Mouse (Mus musculus) embryonic facial prominence, embryonic 12.5 days (tissue): ENCODE results near the gene Ercc5. TPM values are rescaled to one million over a fixed set of nuclear protein-coding genes. Genes with fewer than 3 reads are reported as not detected.

ENCODE experiments used
- ATAC-seq: fragments of 200-750 bp; cut with Nextera tagmentation; 2 replicates; pipeline ENCODE4 v1.8.0; 2017; ENCODE audit not compliant: insufficient number of reproducible peaks, insufficient read depth, low FRiP score, low TSS enrichment
- H3K27ac ChIP-seq: fragments of 300-500 bp; sonication (generic); 2 replicates; pipeline ENCODE4 v1.5.1; 2016; ENCODE audit warnings: mild to moderate bottlenecking
- H3K27me3 ChIP-seq: fragments of 300-500 bp; sonication (generic); 2 replicates; pipeline ENCODE4 v1.6.1; 2016; ENCODE audit warnings: mild to moderate bottlenecking, moderate library complexity
- H3K36me3 ChIP-seq: fragments of 300-500 bp; sonication (generic); 2 replicates; pipeline ENCODE4 v1.6.1; 2016; ENCODE audit warnings: mild to moderate bottlenecking
- H3K4me1 ChIP-seq: fragments of 300-500 bp; sonication (generic); 2 replicates; pipeline ENCODE4 v1.6.1; 2016
- H3K4me2 ChIP-seq: fragments of 300-500 bp; sonication (generic); replicated peaks from 2 replicates; pipeline ENCODE4 v1.6.1; 2016; ENCODE audit warnings: mild to moderate bottlenecking, moderate library complexity
- H3K4me3 ChIP-seq: fragments of 300-500 bp; sonication (generic); 2 replicates; pipeline ENCODE4 v1.5.1; 2016; ENCODE audit warnings: mild to moderate bottlenecking
- H3K9ac ChIP-seq: fragments of 300-500 bp; sonication (generic); 2 replicates; pipeline ENCODE4 v1.6.1; 2016; ENCODE audit warnings: mild to moderate bottlenecking, moderate library complexity
- H3K9me3 ChIP-seq: fragments of 300-500 bp; sonication (generic); 2 replicates; pipeline ENCODE4 v1.6.1; 2016; ENCODE audit warnings: mild to moderate bottlenecking, moderate library complexity
- WGBS: fragments of 180-500 bp; shearing (Covaris S2); methylation state at CpG from one replicate; pipeline ENCODE4 v1.1.7; 2016; 5-methylcytosine and 5-hydroxymethylcytosine counted together
- polyA plus RNA-seq: library from polyadenylated mRNA; unstranded; fragments of >200 nt; fragmentation: Nextera tagmentation; extraction: Ambion mirVana; gene quantifications from 2 replicates; pipeline ENCODE4 v1.2.1, GENCODE M21; 2016

Gene Ercc5
- polyA plus RNA-seq, result 33.0 and 35.9 TPM in 2 replicates

DNA sequence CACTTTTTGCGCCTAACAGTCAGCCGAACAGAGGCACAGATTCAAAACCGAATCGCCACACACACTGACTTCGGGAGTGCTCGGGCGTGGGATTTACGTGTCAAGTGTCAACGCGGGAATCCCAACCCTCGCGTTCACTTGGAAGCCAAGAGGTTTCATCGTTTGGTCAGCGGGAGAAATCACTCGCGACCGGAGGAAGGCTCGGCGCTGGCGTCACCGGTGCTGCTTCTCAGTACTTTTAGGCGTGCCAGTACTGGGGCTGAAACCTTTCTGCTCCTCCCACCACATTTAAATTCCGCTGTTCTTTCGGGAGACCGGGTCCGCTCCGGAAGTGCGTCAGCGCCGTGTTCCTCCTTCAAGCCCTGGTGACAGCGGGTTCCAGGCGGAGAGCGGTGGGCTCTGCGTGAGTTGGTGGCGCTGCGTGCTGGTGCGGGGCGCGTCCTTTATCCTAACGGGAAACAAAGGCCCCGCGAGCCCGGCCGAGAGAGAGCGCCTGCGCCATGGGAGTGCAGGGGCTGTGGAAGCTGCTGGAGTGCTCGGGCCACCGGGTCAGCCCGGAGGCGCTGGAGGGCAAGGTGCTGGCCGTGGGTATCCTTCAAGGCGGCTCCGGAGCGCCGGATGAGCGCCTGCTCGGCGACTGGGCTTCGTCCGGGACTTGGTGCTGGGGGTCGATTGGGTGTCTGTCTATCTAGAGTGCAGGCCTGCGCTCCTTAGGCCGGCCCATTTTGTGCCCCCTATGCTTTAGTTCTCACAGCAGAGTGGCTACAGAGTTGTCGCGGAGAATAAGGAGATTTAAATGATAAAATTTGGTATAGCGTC is at the start of gene Ercc5:
TSS of gene Ercc5 (plus strand) at position 182 of the 819 bp plus-strand sequence.
- H3K9me3 ChIP-seq, result no peaks in the 10 kb centered on the region
- WGBS, result under 1% methylated on average over 66 of the region's 66 CpGs
- no peaks in the 10 kb centered on the region for H3K4me1 ChIP-seq

DNA sequence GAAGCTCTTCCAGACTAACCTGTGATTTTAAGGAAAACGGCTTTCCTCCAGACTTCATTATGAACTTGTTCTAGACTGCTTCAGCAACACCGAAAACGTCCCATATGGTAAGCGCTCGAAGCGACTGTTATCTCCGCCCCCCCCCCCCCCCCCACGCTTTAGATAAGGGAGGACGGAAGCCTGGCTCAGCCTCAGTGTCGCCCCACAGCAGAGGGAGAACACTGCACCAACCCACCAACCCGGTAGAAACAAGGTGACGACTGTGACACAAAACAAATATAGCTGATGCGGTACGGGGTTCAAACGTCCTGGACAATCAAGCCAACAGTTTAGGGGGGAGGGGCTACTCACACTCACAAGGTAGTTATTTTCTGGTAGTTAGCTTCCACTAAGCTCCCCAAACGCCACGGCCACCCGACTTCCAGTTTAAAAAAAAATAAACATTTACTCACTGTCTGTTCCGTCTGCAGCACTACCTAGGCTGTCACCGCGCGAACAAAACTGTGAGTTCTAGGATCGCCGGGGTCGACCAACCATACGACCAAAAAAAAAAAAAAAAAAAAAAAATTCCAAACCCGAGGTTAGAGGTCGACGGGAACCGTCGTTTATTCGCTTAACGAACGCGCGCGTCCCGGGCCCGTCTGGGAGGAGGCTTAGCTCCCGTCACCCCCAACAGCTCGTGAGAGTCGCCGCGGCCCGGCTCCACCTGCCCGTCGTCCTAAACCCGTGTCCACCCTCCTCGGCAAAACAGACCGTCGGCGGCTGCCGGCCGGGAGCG is 45.9 kb upstream of the Ercc5 start:
- Histone ChIP-seq H3K36me3 (peaks cover 28% of the 10 kb centered on the region), H3K9ac (peak overlapping the region; percentile 75), H3K4me1 (peaks cover 4% of the 10 kb centered on the region; the same call in 1 of the 2 replicates), H3K27me3 (no peaks in the 10 kb centered on the region), H3K9me3 (no peaks in the 10 kb centered on the region), H3K4me2 (peak overlapping the region; percentile 68), H3K27ac (peak overlapping the region; percentile 90), H3K4me3 (peak overlapping the region; percentile 86)
- WGBS, result under 1% methylated on average over 53 of the region's 55 CpGs
- ATAC-seq, result peak; percentile 82

More for the DNA sequence above, at the start of gene Ercc5:
- Histone ChIP-seq H3K4me2 (peak within 1 kb of the TSS; percentile 60), H3K4me3 (peak within 1 kb of the TSS; percentile 73), H3K9ac (peak within 1 kb of the TSS; percentile 81), H3K36me3 (peaks cover 7% of the 10 kb centered on the region), H3K27ac (peak within 1 kb of the TSS; percentile 94), H3K27me3 (no peaks in the 10 kb centered on the region)
- peak; percentile 97 for ATAC-seq

DNA sequence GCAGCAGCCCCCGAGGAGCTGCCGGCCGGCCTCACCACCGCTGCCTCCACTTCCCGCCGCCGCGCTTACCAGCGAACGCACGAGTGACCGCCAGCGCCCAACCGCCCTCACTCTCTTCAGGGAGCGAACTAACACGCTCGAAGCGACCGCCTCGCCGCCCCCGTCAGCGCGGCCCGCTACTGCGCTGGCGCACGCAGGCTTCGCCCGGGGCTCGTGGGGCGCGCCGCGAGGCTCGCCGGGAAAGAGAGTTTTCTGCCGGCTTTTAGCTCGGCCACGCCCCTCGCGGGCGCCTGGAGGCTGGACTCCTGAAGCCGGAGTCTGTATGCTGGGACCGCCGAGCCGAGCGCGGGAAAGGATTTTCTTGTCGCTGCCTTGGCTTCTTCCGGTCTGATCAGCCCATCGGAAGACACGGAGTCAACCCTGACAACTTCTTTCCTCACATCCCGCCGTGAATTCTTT is 45.3 kb upstream of the Ercc5 start, which contains the start of gene Tex30:
TSS of gene Tex30 (minus strand) at position 183 of the 459 bp plus-strand sequence.
- Histone ChIP-seq H3K27ac (peak within 1 kb of the TSS; percentile 90), H3K9me3 (no peaks in the 10 kb centered on the region), H3K4me3 (peak within 1 kb of the TSS; percentile 86), H3K36me3 (peaks cover 22% of the 10 kb centered on the region), H3K27me3 (no peaks in the 10 kb centered on the region), H3K9ac (peak within 1 kb of the TSS; percentile 75), H3K4me2 (peak within 1 kb of the TSS; percentile 68), H3K4me1 (peaks cover 4% of the 10 kb centered on the region; the same call in 1 of the 2 replicates)
- ATAC-seq, result peak; percentile 98
- WGBS, result under 1% methylated on average over 53 of the region's 55 CpGs

DNA sequence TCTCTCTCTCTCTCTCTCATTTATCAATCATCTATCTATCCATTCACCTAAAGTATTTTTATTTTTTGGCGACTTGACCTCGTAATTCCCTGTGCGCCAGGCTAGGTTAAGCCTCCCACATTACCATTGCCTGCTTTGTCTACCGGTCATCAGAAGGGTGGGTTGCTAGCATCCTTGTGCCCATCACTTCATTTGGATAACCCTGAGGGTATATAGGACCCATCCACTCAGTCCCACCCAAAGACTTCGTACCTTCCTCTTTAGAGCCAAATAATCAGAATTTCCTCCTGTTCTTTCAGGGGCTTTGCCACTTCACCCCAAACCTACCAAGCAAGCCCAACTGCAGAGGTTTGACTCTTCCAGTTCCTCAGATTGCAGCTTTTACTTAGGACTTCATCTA is 44.6 kb upstream of the Ercc5 start:
- H3K4me3 ChIP-seq, result peak overlapping the region; percentile 86
- peak overlapping the region; percentile 75; the same call in 1 of the 2 replicates for H3K9ac ChIP-seq
- peaks cover 4% of the 10 kb centered on the region; the same call in 1 of the 2 replicates for H3K4me1 ChIP-seq
- ATAC-seq, result peak; percentile 55; the same call in 1 of the 2 replicates
- H3K4me2 ChIP-seq, result peak overlapping the region; percentile 68
- H3K36me3 ChIP-seq, result peaks cover 21% of the 10 kb centered on the region
- H3K27ac ChIP-seq, result no peak overlapping the region
- H3K27me3 ChIP-seq, result no peaks in the 10 kb centered on the region
- 10% methylated on average over 5 of the region's 5 CpGs for WGBS
- no peaks in the 10 kb centered on the region for H3K9me3 ChIP-seq

DNA sequence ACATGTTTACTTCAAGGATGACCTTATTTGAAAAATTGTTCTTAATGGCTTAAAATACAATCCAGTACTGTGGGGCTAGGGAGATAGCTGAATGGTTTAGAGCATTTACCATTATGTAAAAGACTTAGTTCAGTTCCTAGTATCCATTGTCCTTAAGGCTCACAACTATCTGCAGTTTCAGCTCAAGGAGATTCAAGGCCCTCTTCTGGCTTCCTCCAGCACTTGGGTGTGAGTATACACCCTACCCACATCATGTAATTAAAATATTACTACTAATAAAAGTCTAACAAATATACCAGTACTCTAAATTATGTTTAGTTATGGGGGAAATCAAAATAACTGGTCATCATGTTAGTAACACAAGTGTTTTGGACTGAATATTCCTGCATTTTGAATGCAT is 30.0 kb upstream of the Ercc5 start:
- peak overlapping the region; percentile 75 for H3K4me3 ChIP-seq
- H3K9me3 ChIP-seq, result no peaks in the 10 kb centered on the region
- no peak overlapping the region for H3K27ac ChIP-seq
- H3K4me2 ChIP-seq, result peak overlapping the region; percentile 79
- H3K27me3 ChIP-seq, result no peaks in the 10 kb centered on the region
- ATAC-seq, result no peak
- H3K9ac ChIP-seq, result no peak overlapping the region; the same call in 1 of the 2 replicates
- peaks cover 8% of the 10 kb centered on the region for H3K4me1 ChIP-seq
- peaks cover 26% of the 10 kb centered on the region for H3K36me3 ChIP-seq

DNA sequence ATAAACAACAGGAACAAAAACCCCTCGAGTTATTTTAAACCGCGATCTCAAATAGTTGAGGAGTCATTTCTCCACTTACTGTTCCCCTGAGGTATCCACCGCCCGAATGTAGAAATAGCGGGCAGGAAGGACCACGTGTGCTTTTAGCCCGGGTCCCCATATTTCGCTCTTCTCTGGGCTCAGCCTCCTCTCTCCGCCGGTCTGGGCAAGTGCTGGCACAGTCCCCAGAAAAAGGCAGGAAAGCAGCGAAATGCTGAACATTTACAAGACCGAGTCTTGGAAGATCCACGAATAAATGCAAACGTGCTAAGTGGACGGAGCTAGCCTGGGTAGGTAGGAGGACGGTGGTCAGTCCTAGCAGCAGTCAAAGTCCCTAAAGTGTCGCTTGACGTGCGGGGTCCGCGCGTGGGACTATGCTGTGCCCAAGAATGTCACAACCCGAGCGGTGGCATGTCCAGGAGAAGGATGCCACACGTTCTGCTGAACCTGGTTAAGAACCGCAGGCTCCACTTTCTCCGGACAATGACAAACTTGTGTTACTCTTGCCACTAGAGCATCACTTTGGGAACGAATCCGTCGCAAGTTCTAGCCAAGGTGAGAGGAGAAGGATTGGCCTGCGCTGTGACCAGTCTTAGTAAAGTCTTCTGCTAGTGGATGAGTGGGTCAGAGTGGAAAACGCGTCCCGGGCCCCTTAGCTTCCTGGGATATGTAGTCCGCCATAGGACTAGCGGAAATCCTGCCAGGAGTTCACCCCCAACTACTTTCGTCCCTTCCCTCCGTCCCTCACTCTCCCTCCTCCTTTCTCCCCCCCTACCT is 29.1 kb upstream of the Ercc5 start, which contains the start of the genes Kdelc1 and Bivm:
TSS of gene Kdelc1 (minus strand) at position 570 of the 816 bp plus-strand sequence.
TSS of gene Bivm (plus strand) at position 719 of the 816 bp plus-strand sequence.
- Histone ChIP-seq H3K4me3 (peak within 1 kb of the TSS; percentile 75), H3K9me3 (no peaks in the 10 kb centered on the region), H3K4me2 (peak within 1 kb of the TSS; percentile 79), H3K9ac (peak within 1 kb of the TSS; percentile 84), H3K27ac (peak within 1 kb of the TSS; percentile 91), H3K4me1 (peaks cover 8% of the 10 kb centered on the region), H3K27me3 (no peaks in the 10 kb centered on the region), H3K36me3 (peaks cover 22% of the 10 kb centered on the region)
- under 1% methylated on average over 39 of the region's 39 CpGs for WGBS
- peak; percentile 98 for ATAC-seq

DNA sequence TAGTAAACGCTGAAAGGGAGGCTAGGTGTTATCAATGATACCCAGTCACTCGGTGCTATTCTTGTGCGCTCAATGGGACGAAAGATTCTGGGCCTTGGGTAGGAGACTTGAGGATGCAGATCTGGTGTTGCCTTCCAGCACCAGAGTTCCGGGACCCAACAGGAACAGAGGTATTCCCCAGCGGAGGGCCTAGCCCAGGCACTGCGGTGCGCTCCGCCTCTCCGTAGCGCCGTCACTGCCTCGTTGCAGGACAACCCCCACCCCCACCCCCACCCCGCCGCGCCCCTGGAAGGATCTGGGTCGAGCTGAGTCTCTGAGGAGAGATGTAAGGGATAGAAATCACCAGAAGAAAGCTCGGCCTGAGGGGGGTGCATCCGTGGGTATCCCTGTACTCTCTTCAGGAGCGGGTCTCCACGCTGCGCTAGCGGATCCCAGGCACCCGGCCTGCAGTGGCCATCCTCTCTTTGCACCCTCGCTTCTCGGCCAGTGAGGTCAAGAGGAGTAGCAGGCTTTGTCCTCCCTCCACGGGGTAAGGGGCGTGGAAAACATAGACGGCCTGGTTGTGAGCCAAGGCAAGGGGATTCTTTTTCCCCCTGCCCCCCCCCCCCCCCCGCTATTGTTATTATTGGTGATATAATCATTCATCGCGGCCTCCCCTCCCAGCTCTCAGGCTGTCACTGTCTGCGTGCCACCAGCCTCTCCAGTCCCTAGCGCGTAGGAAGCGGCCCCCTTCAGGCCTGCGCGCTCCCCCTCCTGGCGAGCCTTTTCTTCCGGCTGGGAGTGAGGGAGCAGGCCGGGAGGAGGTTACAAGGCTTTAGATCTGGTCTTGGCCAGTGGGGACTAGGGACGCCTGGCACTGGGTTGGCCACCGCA is 28.1 kb upstream of the Ercc5 start:
- under 1% methylated on average over 43 of the region's 43 CpGs for WGBS
- peak; percentile 88 for ATAC-seq

DNA sequence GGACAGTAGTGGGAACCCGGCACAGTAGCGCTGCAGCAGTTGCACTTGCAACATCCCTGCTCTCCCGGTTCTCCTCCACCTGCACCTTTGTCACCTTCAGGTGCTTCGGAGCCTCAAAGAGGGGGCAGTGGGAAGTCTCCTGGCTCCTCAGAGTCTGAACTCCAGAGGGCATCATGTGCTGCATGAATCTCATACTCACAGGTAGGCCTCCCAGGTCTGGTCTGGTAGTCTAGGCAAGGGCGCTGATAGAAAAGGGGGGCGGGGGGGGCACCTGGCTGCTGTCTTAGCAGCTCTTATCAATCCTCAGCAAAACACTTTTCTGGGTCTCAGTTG is 27.5 kb upstream of the Ercc5 start:
- H3K27ac ChIP-seq, result peak overlapping the region; percentile 90
- H3K9ac ChIP-seq, result peak overlapping the region; percentile 84
- peaks cover 8% of the 10 kb centered on the region for H3K4me1 ChIP-seq
- H3K4me2 ChIP-seq, result peak overlapping the region; percentile 79
- H3K36me3 ChIP-seq, result peaks cover 23% of the 10 kb centered on the region
- no peaks in the 10 kb centered on the region for H3K9me3 ChIP-seq
- no peaks in the 10 kb centered on the region for H3K27me3 ChIP-seq
- WGBS, result 5% methylated on average over 6 of the region's 6 CpGs
- peak overlapping the region; percentile 75 for H3K4me3 ChIP-seq
- no peak for ATAC-seq

More for the DNA sequence above, 28.1 kb upstream of the Ercc5 start:
- H3K4me2 ChIP-seq, result peak overlapping the region; percentile 79
- H3K9me3 ChIP-seq, result no peaks in the 10 kb centered on the region
- peak overlapping the region; percentile 90 for H3K27ac ChIP-seq
- no peaks in the 10 kb centered on the region for H3K27me3 ChIP-seq
- H3K4me1 ChIP-seq, result peaks cover 8% of the 10 kb centered on the region
- peak overlapping the region; percentile 75 for H3K4me3 ChIP-seq
- H3K9ac ChIP-seq, result peak overlapping the region; percentile 84
- H3K36me3 ChIP-seq, result peaks cover 23% of the 10 kb centered on the region

DNA sequence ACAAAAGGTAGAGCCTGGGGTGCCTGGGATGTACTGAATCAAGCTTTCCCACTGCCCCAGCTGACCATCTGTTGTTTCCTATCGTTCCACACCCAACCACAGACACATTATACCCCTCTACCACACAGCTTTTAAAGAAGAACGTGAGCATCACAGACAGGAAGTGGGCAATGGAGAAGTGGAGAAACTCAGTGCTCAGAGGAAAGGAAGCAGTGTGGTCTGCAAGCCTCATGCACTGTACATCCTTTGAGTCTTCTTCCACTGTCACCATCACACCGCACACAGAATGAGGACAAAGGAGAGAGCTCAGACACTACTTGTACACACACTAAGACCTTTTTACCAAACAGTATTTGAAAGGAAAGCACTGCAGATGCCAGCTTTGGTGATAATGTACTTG is 25.3 kb upstream of the Ercc5 start:
- WGBS, result 81% methylated on average over 3 of the region's 3 CpGs
- Histone ChIP-seq H3K4me2 (no peak overlapping the region), H3K9me3 (no peaks in the 10 kb centered on the region), H3K27me3 (no peaks in the 10 kb centered on the region), H3K36me3 (peaks cover 22% of the 10 kb centered on the region; the same call in 1 of the 2 replicates), H3K4me1 (peaks cover 8% of the 10 kb centered on the region), H3K9ac (no peak overlapping the region), H3K4me3 (no peak overlapping the region), H3K27ac (no peak overlapping the region)
- ATAC-seq, result no peak

DNA sequence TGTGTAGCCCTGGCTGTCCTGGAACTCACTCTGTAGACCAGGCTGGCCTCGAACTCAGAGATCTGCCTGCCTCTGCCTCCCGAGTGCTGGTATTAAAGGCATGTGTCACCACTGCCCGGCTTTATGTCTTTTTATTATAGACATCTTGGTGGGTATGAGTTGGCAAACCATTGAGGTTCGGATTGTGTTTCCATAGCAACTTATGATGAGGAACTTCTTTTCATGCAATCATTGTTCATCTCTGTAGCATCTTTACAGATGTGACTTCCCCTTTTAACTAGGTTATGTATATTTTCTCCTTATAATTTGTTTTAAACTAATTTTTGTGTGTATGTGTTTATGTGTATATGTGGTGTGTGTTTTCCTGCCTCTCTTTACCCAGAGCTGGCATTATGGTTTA is 22.0 kb upstream of the Ercc5 start:
- Histone ChIP-seq H3K4me1 (peaks cover 5% of the 10 kb centered on the region; the same call in 1 of the 2 replicates), H3K27ac (no peak overlapping the region), H3K4me3 (no peak overlapping the region), H3K36me3 (peaks cover 28% of the 10 kb centered on the region), H3K4me2 (no peak overlapping the region), H3K9ac (no peak overlapping the region), H3K9me3 (no peaks in the 10 kb centered on the region), H3K27me3 (no peaks in the 10 kb centered on the region)
- WGBS, result 91% methylated on average over 4 of the region's 4 CpGs
- no peak for ATAC-seq
